Mouse (Mus musculus) induced T-regulatory cell, adult 2 months (primary cell): ENCODE results near the gene S100a13.

Experiments used
- DNase-seq: peaks from one replicate; pipeline ENCODE4 v3.0.0-alpha.2; 2012; ENCODE audit warnings: low read depth

The S100a13 gene

GRCm38 (mm10) chr3:90508287-90508949 lies 5.8 kb upstream of the S100a13 start:
- peak; percentile 59 for DNase-seq

GRCm38 (mm10) chr3:90508950-90509746 lies 5.1 kb upstream of the S100a13 start, which contains the start of gene Chtop:
Gene Chtop (minus strand): TSS chr3:90509498.
- DNase-seq: peak; percentile 100

GRCm38 (mm10) chr3:90509747-90510123 lies 4.5 kb upstream of the S100a13 start:
- DNase-seq: no peak

- no peak for DNase-seq
These were observed 2.0 kb upstream of the S100a13 start for GRCm38 (mm10) chr3:90512276-90512675.

GRCm38 (mm10) chr3:90512948-90513642 lies 1.1 kb upstream of the S100a13 start:
- no peak for DNase-seq

- DNase-seq: peak; percentile 83
These were observed 456 bp downstream of the S100a13 start for GRCm38 (mm10) chr3:90514691-90515090.

GRCm38 (mm10) chr3:90515242-90515641 lies 1.0 kb downstream of the S100a13 start:
- DNase-seq: peak; percentile 38

- no peak for DNase-seq
These were observed 1.6 kb downstream of the S100a13 start for GRCm38 (mm10) chr3:90515789-90516188.

- DNase-seq: no peak
These were observed 3.5 kb downstream of the S100a13 start for GRCm38 (mm10) chr3:90517711-90518110.

GRCm38 (mm10) chr3:90525421-90525820 lies 11.2 kb downstream of the S100a13 start:
- DNase-seq: peak; percentile 77

- DNase-seq: no peak
These were observed 11.8 kb downstream of the S100a13 start for GRCm38 (mm10) chr3:90526076-90526475.

- no peak for DNase-seq
These were observed 12.3 kb downstream of the S100a13 start, which contains the start of gene S100a14 for GRCm38 (mm10) chr3:90526580-90526979. Gene S100a14 (plus strand): TSS chr3:90526856.

- no peak for DNase-seq
These were observed 13.1 kb downstream of the S100a13 start for GRCm38 (mm10) chr3:90527291-90527873.

GRCm38 (mm10) chr3:90531713-90532112 lies 17.5 kb downstream of the S100a13 start:
- no peak for DNase-seq

- DNase-seq: no peak
These were observed 21.2 kb downstream of the S100a13 start for GRCm38 (mm10) chr3:90535446-90535845.

- no peak for DNase-seq
These were observed 23.1 kb downstream of the S100a13 start, which contains the start of gene S100a16 for GRCm38 (mm10) chr3:90537141-90537904. Gene S100a16 (plus strand): TSS chr3:90537254.

GRCm38 (mm10) chr3:90537905-90538296 lies 23.7 kb downstream of the S100a13 start:
- DNase-seq: no peak

- DNase-seq: no peak
These were observed 26.7 kb downstream of the S100a13 start for GRCm38 (mm10) chr3:90540904-90541303.

GRCm38 (mm10) chr3:90549676-90550420 lies 35.6 kb downstream of the S100a13 start:
- no peak for DNase-seq

GRCm38 (mm10) chr3:90550421-90550790 lies 36.2 kb downstream of the S100a13 start:
- no peak for DNase-seq

GRCm38 (mm10) chr3:90552231-90552630 lies 38.0 kb downstream of the S100a13 start:
- no peak for DNase-seq
